Mouse (Mus musculus): ENCODE measurements around the gene Casp7. TPM values are rescaled to one million over a fixed set of nuclear protein-coding genes. Genes with fewer than 3 reads are reported as not detected.

Gene Casp7
- polyA plus RNA-seq, 1 experiment from 2014 or later: 10.6 TPM

- no peaks in the 10 kb centered on the region for H3K27me3 ChIP-seq (ENCODE audit: control insufficient read depth, insufficient read depth, low read depth, low read length)
- WGBS (ENCODE audit: insufficient replicate concordance): 48% methylated on average over 5 of the region's 5 CpGs
Observed at GRCm38 (mm10) chr19:56378007-56378406, 18.9 kb upstream of the Casp7 start.

GRCm38 (mm10) chr19:56378554-56379172, 18.3 kb upstream of the Casp7 start:
- Histone ChIP-seq H3K4me1 (ENCODE audit: control insufficient read depth, low read depth, low read length) (peaks cover 15% of the 10 kb centered on the region), H3K27me3 (ENCODE audit: control insufficient read depth, insufficient read depth, low read depth, low read length) (no peaks in the 10 kb centered on the region), H3K27ac (ENCODE audit: low read length) (no peak overlapping the region), H3K9ac (ENCODE audit: low read depth, low read length) (no peak overlapping the region), H3K4me3 (ENCODE audit: low read depth, low read length) (no peak overlapping the region), H3K9me3 (replicated peaks; ENCODE audit: control insufficient read depth, low read length) (no peaks in the 10 kb centered on the region), H3K36me3 (ENCODE audit: control insufficient read depth, insufficient read depth) (no peaks in the 10 kb centered on the region), H3K4me2 (ENCODE audit: low read depth, low read length) (no peak overlapping the region)
- WGBS (ENCODE audit: insufficient replicate concordance): 51% methylated on average over 13 of the region's 13 CpGs
- peak; percentile 19; the same call in 1 of the 2 replicates for ATAC-seq (ENCODE audit: low read depth)

More at GRCm38 (mm10) chr19:56378007-56378406, 18.9 kb upstream of the Casp7 start:
- Histone ChIP-seq H3K9ac (ENCODE audit: low read depth, low read length) (no peak overlapping the region), H3K36me3 (ENCODE audit: control insufficient read depth, insufficient read depth) (no peaks in the 10 kb centered on the region), H3K4me1 (ENCODE audit: control insufficient read depth, low read depth, low read length) (peaks cover 15% of the 10 kb centered on the region), H3K27ac (ENCODE audit: low read length) (no peak overlapping the region), H3K9me3 (replicated peaks; ENCODE audit: control insufficient read depth, low read length) (no peaks in the 10 kb centered on the region), H3K4me2 (ENCODE audit: low read depth, low read length) (no peak overlapping the region), H3K4me3 (ENCODE audit: low read depth, low read length) (no peak overlapping the region)
- no peak for ATAC-seq (ENCODE audit: low read depth)

DNA sequence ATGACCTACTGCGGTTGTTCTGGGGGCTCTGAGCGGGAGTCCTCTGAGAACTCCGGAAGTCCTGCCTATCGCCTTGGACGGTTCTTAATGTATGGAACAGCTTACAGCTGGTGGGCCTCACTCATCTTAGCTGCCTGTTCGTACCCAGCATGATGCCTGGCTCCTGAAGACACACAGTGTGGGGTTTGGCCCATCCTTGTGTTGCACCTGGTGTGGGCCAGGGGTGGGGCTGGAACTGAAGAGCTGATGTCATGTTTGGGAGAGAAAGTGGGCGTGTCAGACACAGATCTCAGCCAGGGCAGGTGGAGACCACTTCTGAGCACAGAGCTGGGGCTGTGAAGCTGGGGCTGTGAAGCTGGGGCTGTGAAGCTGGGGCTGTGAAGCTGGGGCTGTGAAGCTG, 16.6 kb upstream of the Casp7 start:
- Histone ChIP-seq H3K36me3 (ENCODE audit: control insufficient read depth, insufficient read depth) (no peaks in the 10 kb centered on the region), H3K4me2 (ENCODE audit: low read depth, low read length) (no peak overlapping the region), H3K4me1 (ENCODE audit: control insufficient read depth, low read depth, low read length) (peaks cover 15% of the 10 kb centered on the region), H3K4me3 (ENCODE audit: low read depth, low read length) (no peak overlapping the region), H3K9ac (ENCODE audit: low read depth, low read length) (no peak overlapping the region), H3K9me3 (replicated peaks; ENCODE audit: control insufficient read depth, low read length) (no peaks in the 10 kb centered on the region), H3K27ac (ENCODE audit: low read length) (no peak overlapping the region), H3K27me3 (ENCODE audit: control insufficient read depth, insufficient read depth, low read depth, low read length) (no peaks in the 10 kb centered on the region)
- 0 out of 2 replicates have a peak, but pooled peaks have one; percentile 19 for ATAC-seq (ENCODE audit: low read depth)
- WGBS (ENCODE audit: insufficient replicate concordance): 75% methylated on average over 7 of the region's 7 CpGs

DNA sequence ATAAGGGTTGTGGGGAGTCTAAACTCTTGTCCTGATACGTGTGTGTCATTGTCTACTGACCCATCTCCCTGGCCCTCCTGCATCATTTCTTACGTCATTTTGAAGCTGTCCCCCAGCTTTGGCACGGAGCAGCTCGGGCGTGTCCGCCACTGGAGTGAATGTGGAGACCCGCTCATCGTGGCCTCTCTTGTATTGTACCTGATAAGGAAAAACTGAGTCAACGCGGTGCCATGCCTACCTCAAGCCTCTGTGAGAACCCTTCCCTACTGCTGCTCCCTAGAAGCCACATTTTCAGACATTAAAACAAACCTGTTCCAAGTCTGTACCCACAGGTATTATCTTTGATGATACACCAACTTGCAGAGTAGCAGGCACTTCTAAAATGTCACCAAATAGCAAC, 15.5 kb upstream of the Casp7 start:
- H3K4me1 ChIP-seq (ENCODE audit: control insufficient read depth, low read depth, low read length): peaks cover 15% of the 10 kb centered on the region
- H3K36me3 ChIP-seq (ENCODE audit: control insufficient read depth, insufficient read depth): no peaks in the 10 kb centered on the region
- H3K9ac ChIP-seq (ENCODE audit: low read depth, low read length): no peak overlapping the region
- H3K4me2 ChIP-seq (ENCODE audit: low read depth, low read length): no peak overlapping the region
- ATAC-seq (ENCODE audit: low read depth): no peak
- no peaks in the 10 kb centered on the region for H3K9me3 ChIP-seq (replicated peaks; ENCODE audit: control insufficient read depth, low read length)
- H3K27me3 ChIP-seq (ENCODE audit: control insufficient read depth, insufficient read depth, low read depth, low read length): no peaks in the 10 kb centered on the region
- WGBS (ENCODE audit: insufficient replicate concordance): 29% methylated on average over 10 of the region's 10 CpGs
- H3K27ac ChIP-seq (ENCODE audit: low read length): no peak overlapping the region
- no peak overlapping the region for H3K4me3 ChIP-seq (ENCODE audit: low read depth, low read length)

DNA sequence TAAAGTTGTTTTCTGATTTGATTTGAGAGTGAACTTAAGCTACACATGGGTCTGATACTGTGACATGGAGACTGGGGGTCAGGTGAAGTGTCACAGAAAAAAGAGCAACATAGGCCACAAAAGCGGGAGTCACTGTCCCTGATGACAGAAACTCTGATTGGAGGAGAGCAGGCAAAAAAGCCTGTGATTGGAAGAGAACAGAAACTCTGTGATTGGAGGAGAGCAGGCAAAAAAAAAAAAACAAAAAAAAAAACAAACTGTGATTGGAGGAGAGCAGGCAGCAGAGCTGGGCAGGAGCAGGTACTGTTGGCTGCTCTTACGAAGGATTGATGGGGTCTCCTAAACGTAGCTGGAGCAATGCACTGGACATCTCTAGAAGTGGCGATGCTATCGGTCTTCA, 11.4 kb upstream of the Casp7 start:
- H3K4me1 ChIP-seq (ENCODE audit: control insufficient read depth, low read depth, low read length): peaks cover 18% of the 10 kb centered on the region
- H3K27me3 ChIP-seq (ENCODE audit: control insufficient read depth, insufficient read depth, low read depth, low read length): no peaks in the 10 kb centered on the region
- ATAC-seq (ENCODE audit: low read depth): no peak
- H3K36me3 ChIP-seq (ENCODE audit: control insufficient read depth, insufficient read depth): no peaks in the 10 kb centered on the region
- 72% methylated on average over 5 of the region's 5 CpGs for WGBS (ENCODE audit: insufficient replicate concordance)
- no peak overlapping the region for H3K4me2 ChIP-seq (ENCODE audit: low read depth, low read length)
- no peak overlapping the region for H3K4me3 ChIP-seq (ENCODE audit: low read depth, low read length)
- no peak overlapping the region for H3K9ac ChIP-seq (ENCODE audit: low read depth, low read length)
- H3K9me3 ChIP-seq (replicated peaks; ENCODE audit: control insufficient read depth, low read length): no peaks in the 10 kb centered on the region
- no peak overlapping the region for H3K27ac ChIP-seq (ENCODE audit: low read length)

DNA sequence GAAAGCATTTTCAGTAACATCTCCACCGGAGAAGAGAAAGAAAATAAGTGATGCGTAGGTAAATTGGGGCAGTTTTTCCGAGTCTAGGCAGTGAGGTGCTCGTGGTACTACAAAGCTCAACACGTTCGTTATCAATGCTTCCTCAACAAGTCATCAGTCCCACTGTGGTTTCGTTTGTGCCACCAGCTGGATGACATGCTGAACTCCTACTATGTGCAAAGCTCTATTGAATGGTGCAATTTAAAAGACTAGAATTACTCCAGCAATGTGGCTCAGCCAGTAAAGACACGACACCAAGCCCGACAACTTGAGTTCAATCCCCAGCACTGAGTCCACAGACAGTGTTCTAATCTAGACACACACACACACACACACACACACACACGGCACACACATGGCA, 10.8 kb upstream of the Casp7 start:
- no peaks in the 10 kb centered on the region for H3K9me3 ChIP-seq (replicated peaks; ENCODE audit: control insufficient read depth, low read length)
- H3K9ac ChIP-seq (ENCODE audit: low read depth, low read length): no peak overlapping the region
- no peaks in the 10 kb centered on the region for H3K27me3 ChIP-seq (ENCODE audit: control insufficient read depth, insufficient read depth, low read depth, low read length)
- ATAC-seq (ENCODE audit: low read depth): no peak
- H3K27ac ChIP-seq (ENCODE audit: low read length): no peak overlapping the region
- 69% methylated on average over 10 of the region's 10 CpGs for WGBS (ENCODE audit: insufficient replicate concordance)
- H3K4me2 ChIP-seq (ENCODE audit: low read depth, low read length): no peak overlapping the region
- peaks cover 23% of the 10 kb centered on the region for H3K4me1 ChIP-seq (ENCODE audit: control insufficient read depth, low read depth, low read length)
- no peak overlapping the region for H3K4me3 ChIP-seq (ENCODE audit: low read depth, low read length)
- H3K36me3 ChIP-seq (ENCODE audit: control insufficient read depth, insufficient read depth): no peaks in the 10 kb centered on the region

- ATAC-seq (ENCODE audit: low read depth): no peak
- no peak overlapping the region for H3K9ac ChIP-seq (ENCODE audit: low read depth, low read length)
- no peak overlapping the region for H3K27ac ChIP-seq (ENCODE audit: low read length)
- no peak overlapping the region for H3K4me3 ChIP-seq (ENCODE audit: low read depth, low read length)
- peaks cover 33% of the 10 kb centered on the region for H3K4me1 ChIP-seq (ENCODE audit: control insufficient read depth, low read depth, low read length)
- no peaks in the 10 kb centered on the region for H3K36me3 ChIP-seq (ENCODE audit: control insufficient read depth, insufficient read depth)
- H3K4me2 ChIP-seq (ENCODE audit: low read depth, low read length): no peak overlapping the region
- 62% methylated on average over 4 of the region's 4 CpGs for WGBS (ENCODE audit: insufficient replicate concordance)
- no peaks in the 10 kb centered on the region for H3K9me3 ChIP-seq (replicated peaks; ENCODE audit: control insufficient read depth, low read length)
- H3K27me3 ChIP-seq (ENCODE audit: control insufficient read depth, insufficient read depth, low read depth, low read length): no peaks in the 10 kb centered on the region
Observed at GRCm38 (mm10) chr19:56387726-56388302, 9.1 kb upstream of the Casp7 start.

- Histone ChIP-seq H3K4me1 (ENCODE audit: control insufficient read depth, low read depth, low read length) (peaks cover 40% of the 10 kb centered on the region), H3K4me2 (ENCODE audit: low read depth, low read length) (no peak overlapping the region), H3K27me3 (ENCODE audit: control insufficient read depth, insufficient read depth, low read depth, low read length) (no peaks in the 10 kb centered on the region), H3K27ac (ENCODE audit: low read length) (no peak overlapping the region), H3K9ac (ENCODE audit: low read depth, low read length) (no peak overlapping the region), H3K36me3 (ENCODE audit: control insufficient read depth, insufficient read depth) (no peaks in the 10 kb centered on the region), H3K4me3 (ENCODE audit: low read depth, low read length) (no peak overlapping the region), H3K9me3 (replicated peaks; ENCODE audit: control insufficient read depth, low read length) (no peaks in the 10 kb centered on the region)
- ATAC-seq (ENCODE audit: low read depth): no peak
- 73% methylated on average over 11 of the region's 11 CpGs for WGBS (ENCODE audit: insufficient replicate concordance)
Observed at GRCm38 (mm10) chr19:56389176-56389575, 7.8 kb upstream of the Casp7 start.

- Histone ChIP-seq H3K27ac (ENCODE audit: low read length) (0 out of 2 replicates have a peak within 1 kb of the TSS, but pooled peaks have one; percentile 45), H3K4me3 (ENCODE audit: low read depth, low read length) (no peak within 1 kb of the TSS), H3K4me2 (ENCODE audit: low read depth, low read length) (no peak within 1 kb of the TSS), H3K9me3 (replicated peaks; ENCODE audit: control insufficient read depth, low read length) (no peaks in the 10 kb centered on the region), H3K36me3 (ENCODE audit: control insufficient read depth, insufficient read depth) (no peaks in the 10 kb centered on the region), H3K27me3 (ENCODE audit: control insufficient read depth, insufficient read depth, low read depth, low read length) (no peaks in the 10 kb centered on the region), H3K9ac (ENCODE audit: low read depth, low read length) (peak within 1 kb of the TSS; percentile 6; the same call in 1 of the 2 replicates), H3K4me1 (ENCODE audit: control insufficient read depth, low read depth, low read length) (peaks cover 44% of the 10 kb centered on the region)
- ATAC-seq (ENCODE audit: low read depth): no peak
- whole genome bisulfite sequencing (ENCODE audit: insufficient replicate concordance): 70% methylated on average over 11 of the region's 11 CpGs
Observed at GRCm38 (mm10) chr19:56389879-56390278, 7.0 kb upstream of the Casp7 start, which contains the start of gene Nrap. TSS of gene Nrap (minus strand) at chr19:56390037.

Measured in liver, embryonic 16.5 days (tissue).